Mouse (Mus musculus): Measurements from ENCODE around the gene Setd3. TPM values are rescaled to one million over a fixed set of nuclear protein-coding genes. Genes with fewer than 3 reads are reported as not detected.

The Setd3 gene
- polyA plus RNA-seq, 1 experiment from 2014 or later, result 96.6 TPM

DNA sequence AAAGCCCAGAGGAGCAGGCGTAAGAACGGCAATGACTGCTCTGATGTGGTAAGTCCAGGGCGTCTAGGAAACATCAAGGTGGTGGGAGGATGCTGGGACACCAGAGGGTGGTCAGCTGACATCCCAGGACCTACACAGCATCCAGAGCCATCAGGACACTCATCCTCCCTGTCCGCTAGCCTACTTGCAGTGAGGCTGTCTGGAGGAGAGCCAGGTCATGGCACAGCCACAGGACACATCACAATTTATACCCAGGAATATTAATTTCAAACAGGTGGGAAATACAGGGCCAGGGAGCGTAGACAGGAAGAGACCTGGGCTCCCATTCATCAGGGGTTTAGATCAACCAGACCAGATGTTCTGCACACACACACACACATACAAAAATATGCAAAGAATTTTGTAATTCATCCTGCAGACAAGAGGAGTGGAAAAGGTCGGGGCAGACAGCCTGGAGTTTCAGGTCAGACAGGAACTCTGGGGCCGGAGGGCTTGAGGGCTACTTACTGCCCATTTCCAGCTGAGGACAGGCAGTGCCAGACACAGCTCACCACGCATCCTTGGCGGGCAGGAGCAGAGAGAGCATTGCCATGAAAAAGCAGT is 114.6 kb downstream of the Setd3 start:
- ATAC-seq, result no peak
- WGBS, result 59% methylated on average over 9 of the region's 9 CpGs
- Histone ChIP-seq H3K4me1 (replicated peaks) (peaks cover 6% of the 10 kb centered on the region; the same call in 1 of the 2 replicates), H3K9me3 (no peaks in the 10 kb centered on the region), H3K4me2 (replicated peaks) (no peak overlapping the region), H3K9ac (replicated peaks) (0 out of 2 replicates have a peak overlapping the region, but pooled peaks have one; percentile 3), H3K36me3 (no peaks in the 10 kb centered on the region), H3K4me3 (replicated peaks) (no peak overlapping the region), H3K27ac (no peak overlapping the region), H3K27me3 (no peaks in the 10 kb centered on the region)

GRCm38 (mm10) chr12:108063986-108064385 is 115.1 kb downstream of the Setd3 start:
- Histone ChIP-seq H3K4me3 (replicated peaks) (no peak overlapping the region), H3K9ac (replicated peaks) (no peak overlapping the region), H3K4me2 (replicated peaks) (no peak overlapping the region), H3K36me3 (no peaks in the 10 kb centered on the region), H3K4me1 (replicated peaks) (peaks cover 6% of the 10 kb centered on the region; the same call in 1 of the 2 replicates), H3K27ac (no peak overlapping the region), H3K27me3 (no peaks in the 10 kb centered on the region), H3K9me3 (no peaks in the 10 kb centered on the region)
- WGBS, result 15% methylated on average over 6 of the region's 6 CpGs
- ATAC-seq, result no peak

- Histone ChIP-seq H3K27ac (no peak overlapping the region), H3K4me2 (replicated peaks) (no peak overlapping the region), H3K4me1 (replicated peaks) (peaks cover 6% of the 10 kb centered on the region; the same call in 1 of the 2 replicates), H3K27me3 (no peaks in the 10 kb centered on the region), H3K9me3 (no peaks in the 10 kb centered on the region; the same call in 1 of the 2 replicates), H3K36me3 (no peaks in the 10 kb centered on the region), H3K4me3 (replicated peaks) (no peak overlapping the region), H3K9ac (replicated peaks) (no peak overlapping the region)
- 80% methylated on average over 5 of the region's 5 CpGs for WGBS
- ATAC-seq, result no peak
These were observed 117.0 kb downstream of the Setd3 start for GRCm38 (mm10) chr12:108062137-108062536.

- no peak overlapping the region for H3K4me2 ChIP-seq (replicated peaks)
- no peaks in the 10 kb centered on the region; the same call in 1 of the 2 replicates for H3K9me3 ChIP-seq
- no peak overlapping the region for H3K9ac ChIP-seq (replicated peaks)
- H3K4me3 ChIP-seq (replicated peaks), result no peak overlapping the region
- H3K4me1 ChIP-seq (replicated peaks), result peaks cover 6% of the 10 kb centered on the region; the same call in 1 of the 2 replicates
- ATAC-seq, result no peak
- WGBS, result 86% methylated on average over 7 of the region's 7 CpGs
- no peak overlapping the region for H3K27ac ChIP-seq
- no peaks in the 10 kb centered on the region for H3K27me3 ChIP-seq
- H3K36me3 ChIP-seq, result no peaks in the 10 kb centered on the region
These were observed 117.5 kb downstream of the Setd3 start for GRCm38 (mm10) chr12:108061661-108062060.

Other genes with a start within 250 kb of the Setd3 start
- gene Bcl11b, start 175.7 kb downstream of the Setd3 start, polyA plus RNA-seq (2015; fragmentation: Nextera tagmentation; extraction: Ambion mirVana), result 19.2 and 27.0 TPM in 2 replicates
- 4.4 and 4.7 TPM in 2 replicates for gene Ccnk, start 265 bp upstream of the Setd3 start, polyA plus RNA-seq (2015; fragmentation: Nextera tagmentation; extraction: Ambion mirVana)
- gene Ccdc85c, start 96.1 kb upstream of the Setd3 start, polyA plus RNA-seq (2015; fragmentation: Nextera tagmentation; extraction: Ambion mirVana), result 19.5 and 21.5 TPM in 2 replicates
- gene Hhipl1, start 127.0 kb upstream of the Setd3 start, polyA plus RNA-seq (2015; fragmentation: Nextera tagmentation; extraction: Ambion mirVana), result 2.0 and 2.9 TPM in 2 replicates
- 16.7 and 17.7 TPM in 2 replicates for gene Cyp46a1, start 155.1 kb upstream of the Setd3 start, polyA plus RNA-seq (2015; fragmentation: Nextera tagmentation; extraction: Ambion mirVana)
- 65.7 and 66.7 TPM in 2 replicates for gene Eml1, start 191.6 kb upstream of the Setd3 start, polyA plus RNA-seq (2015; fragmentation: Nextera tagmentation; extraction: Ambion mirVana)

Data from midbrain, embryonic 13.5 days (tissue).